Mouse (Mus musculus): Measurements from ENCODE around the gene Maz. TPM values are rescaled to one million over a fixed set of nuclear protein-coding genes. Genes with fewer than 3 reads are reported as not detected.

Gene Maz
- total RNA-seq, 2 experiments from 2014 or later: 74.5 to 79.0 TPM

- no peak for TF ChIP-seq CTCF (IDR thresholded peaks at IDR 0.05)
- intact Hi-C loops (cut with DNase I): loop anchor here (5.0 to 10.0 kb wide), 4 partner anchors 76 to 271 kb away; partner anchors contain the start of gene Mapk3
- Histone ChIP-seq H3K27ac (peak overlapping the region; percentile 94), H3K4me3 (peak overlapping the region; percentile 95)
- peak; percentile 74 for DNase-seq
Measured at GRCm38 (mm10) chr7:127026161-127026600, 656 bp downstream of the Maz start.

GRCm38 (mm10) chr7:127025556-127026160 lies 1.2 kb downstream of the Maz start:
- Histone ChIP-seq H3K4me3 (peak overlapping the region; percentile 95), H3K27ac (peak overlapping the region; percentile 94)
- peak; percentile 71 for DNase-seq
- no peak for TF ChIP-seq CTCF (IDR thresholded peaks at IDR 0.05)
- intact Hi-C loops (cut with DNase I): loop anchor here (5.0 to 10.0 kb wide), 4 partner anchors 77 to 271 kb away; partner anchors contain the start of gene Mapk3

- intact Hi-C loops (cut with DNase I): loop anchor here (5.0 to 10.0 kb wide), 4 partner anchors 77 to 270 kb away; partner anchors contain the start of gene Mapk3
- H3K4me3 ChIP-seq: peak overlapping the region; percentile 95
- peak; percentile 86 for DNase-seq
- H3K27ac ChIP-seq: peak overlapping the region; percentile 94
- TF ChIP-seq CTCF (IDR thresholded peaks at IDR 0.05): peak; percentile 61
Measured at GRCm38 (mm10) chr7:127024755-127025555, 1.9 kb downstream of the Maz start.

GRCm38 (mm10) chr7:127023896-127024690 lies 2.7 kb downstream of the Maz start:
- no peak for TF ChIP-seq CTCF (IDR thresholded peaks at IDR 0.05)
- intact Hi-C loops (cut with DNase I): loop anchor here (10.0 kb wide), 1 partner anchor 269 kb away; the partner anchor contains the start of gene Mapk3
- Histone ChIP-seq H3K4me3 (peak overlapping the region; percentile 95), H3K27ac (peak overlapping the region; percentile 94)
- DNase-seq: peak; percentile 28

- peak; percentile 24 for DNase-seq
- no peak for TF ChIP-seq CTCF (IDR thresholded peaks at IDR 0.05)
- intact Hi-C loops (cut with DNase I): loop anchor here (10.0 kb wide), 1 partner anchor 268 kb away; the partner anchor contains the start of gene Mapk3
- no peak overlapping the region for H3K27ac ChIP-seq
- 0 out of 2 replicates have a peak overlapping the region, but pooled peaks have one; percentile 4 for H3K4me3 ChIP-seq
Measured at GRCm38 (mm10) chr7:127023272-127023691, 3.6 kb downstream of the Maz start.

GRCm38 (mm10) chr7:127022528-127023271 lies 4.1 kb downstream of the Maz start:
- intact Hi-C loops (cut with DNase I): loop anchor here (10.0 kb wide), 1 partner anchor 268 kb away; the partner anchor contains the start of gene Mapk3
- Histone ChIP-seq H3K27ac (no peak overlapping the region), H3K4me3 (no peak overlapping the region)
- no peak for TF ChIP-seq CTCF (IDR thresholded peaks at IDR 0.05)
- DNase-seq: no peak

GRCm38 (mm10) chr7:127021563-127022527 lies 5.0 kb downstream of the Maz start:
- peak overlapping the region; percentile 71 for H3K4me3 ChIP-seq
- peak overlapping the region; percentile 67 for H3K27ac ChIP-seq
- no peak for DNase-seq
- intact Hi-C loops (cut with DNase I): loop anchor here (10.0 kb wide), 1 partner anchor 267 kb away; the partner anchor contains the start of gene Mapk3
- no peak for TF ChIP-seq CTCF (IDR thresholded peaks at IDR 0.05)

- Histone ChIP-seq H3K4me3 (peak within 1 kb of the TSS; percentile 71), H3K27ac (peak within 1 kb of the TSS; percentile 67)
- intact Hi-C loops (cut with DNase I): loop anchor here (10.0 kb wide), 1 partner anchor 266 kb away; the partner anchor contains the start of gene Mapk3
- no peak for TF ChIP-seq CTCF (IDR thresholded peaks at IDR 0.05)
- peak; percentile 67 for DNase-seq
Measured at GRCm38 (mm10) chr7:127020901-127021562, 5.8 kb downstream of the Maz start, which contains the start of the genes Gm42742 and Prrt2. Gene Gm42742, minus strand, starts transcription at chr7:127021097. Gene Prrt2, minus strand, starts transcription at chr7:127021211.

GRCm38 (mm10) chr7:127020491-127020890 lies 6.3 kb downstream of the Maz start:
- Histone ChIP-seq H3K4me3 (peak overlapping the region; percentile 71), H3K27ac (peak overlapping the region; percentile 67)
- no peak for DNase-seq
- no peak for TF ChIP-seq CTCF (IDR thresholded peaks at IDR 0.05)
- intact Hi-C loops (cut with DNase I): loop anchor here (10.0 kb wide), 1 partner anchor 266 kb away; the partner anchor contains the start of gene Mapk3
